Comparison of ENCODE assay signal across 20 mouse cellular contexts in genomic region chr7:67728809-67729208, GRCm38 (mm10).
"Had no signal": no experiment of that assay in that cellular context is flagged by ENCODE, and none has a peak within 500 bp of the region (broad histone marks: within the 10 kb centered on the region; RNA-seq: fewer than 3 reads in every experiment).

No protein-coding gene starts in this region.

- H3K4me3 ChIP-seq: heart, adult 2 months; heart, embryonic 12.5 days; hindbrain, embryonic 10.5 days; hindbrain, embryonic 12.5 days; intestine, embryonic 15.5 days; layer of hippocampus, adult 2 months; left cerebral cortex, adult 2 months; limb, embryonic 10.5 days; limb, embryonic 12.5 days had no signal

- DNase-seq: gastrocnemius, postnatal 10 days; gastrocnemius, postnatal 25 days; heart, adult 2 months; heart, postnatal 10 days; heart, postnatal 4 days; kidney, adult 18-20 months; kidney, adult 8-10 months; kidney, postnatal 10 days; kidney, postnatal 25 days; kidney, postnatal 4 days; liver had no signal

- H3K27ac ChIP-seq: heart, adult 2 months; hindbrain, embryonic 10.5 days; hindbrain, embryonic 12.5 days; hindbrain, embryonic 14.5 days; intestine, embryonic 15.5 days; layer of hippocampus, adult 2 months; left cerebral cortex, adult 2 months; limb, embryonic 10.5 days; limb, embryonic 12.5 days had no signal
